Mouse (Mus musculus) embryonic fibroblast, embryonic 13.5 days (primary cell): ENCODE measurements around the gene Clec2d.

Source experiments
- CTCF ChIP-seq: IDR thresholded peaks from 2 replicates; pipeline ENCODE4 v1.5.1; 2011; ENCODE audit warnings: mild to moderate bottlenecking, control low read depth, low read length, moderate library complexity, borderline replicate concordance; ENCODE audit not compliant: insufficient read depth
- POLR2A ChIP-seq: IDR thresholded peaks from 2 replicates; pipeline ENCODE4 v1.6.1; 2011; ENCODE audit warnings: low read depth, mild to moderate bottlenecking, control low read depth, low read length, moderate library complexity

DNA sequence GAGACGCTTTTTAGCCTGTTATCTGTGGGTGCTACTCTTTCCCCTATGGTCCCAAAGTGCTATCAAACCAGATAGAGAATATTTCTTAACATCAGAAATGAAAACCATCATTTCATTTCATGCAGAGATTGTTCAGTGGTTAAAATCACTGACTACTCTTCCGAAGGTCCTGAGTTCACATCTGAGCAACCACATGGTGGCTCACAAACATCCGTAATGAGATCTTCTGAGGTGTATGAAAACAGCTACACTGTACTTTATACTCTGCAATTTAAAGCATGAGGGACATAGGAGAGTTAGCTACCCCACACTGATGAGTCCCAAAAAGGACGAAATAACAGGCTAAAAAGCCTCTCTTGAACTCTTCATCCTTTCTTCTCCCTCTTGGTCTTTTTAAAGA is 5.6 kb downstream of the Clec2d start:
- TF ChIP-seq CTCF = no peak
- no peak; the same call in 1 of the 2 replicates for TF ChIP-seq POLR2A
